Mouse (Mus musculus) ZHBTc4 (cell line): ENCODE data around the gene Tubb5.

Source experiments
- DNase-seq: peaks from one replicate; pipeline ENCODE4 v3.0.0-alpha.2; 2011; ENCODE audit warnings: low read depth, low spot score

The Tubb5 gene

GRCm38 (mm10) chr17:35796835-35797234, 41.3 kb downstream of the Tubb5 start:
- DNase-seq: no peak

- no peak for DNase-seq
Observed at GRCm38 (mm10) chr17:35795656-35796055, 42.5 kb downstream of the Tubb5 start.

- no peak for DNase-seq
Observed at GRCm38 (mm10) chr17:35795099-35795498, 43.0 kb downstream of the Tubb5 start.

- no peak for DNase-seq
Observed at GRCm38 (mm10) chr17:35792837-35793236, 45.3 kb downstream of the Tubb5 start.

- no peak for DNase-seq
Observed at GRCm38 (mm10) chr17:35790933-35791332, 47.2 kb downstream of the Tubb5 start.

GRCm38 (mm10) chr17:35788025-35788424, 50.1 kb downstream of the Tubb5 start:
- DNase-seq: no peak

- no peak for DNase-seq
Observed at GRCm38 (mm10) chr17:35787493-35787892, 50.6 kb downstream of the Tubb5 start.

- no peak for DNase-seq
Observed at GRCm38 (mm10) chr17:35785140-35785539, 53.0 kb downstream of the Tubb5 start.

GRCm38 (mm10) chr17:35783944-35784343, 54.2 kb downstream of the Tubb5 start:
- peak; percentile 31 for DNase-seq
